Mouse (Mus musculus) forebrain, postnatal 0 days (tissue): ENCODE measurements around the gene Cd300ld4. TPM values are rescaled to one million over a fixed set of nuclear protein-coding genes. Genes with fewer than 3 reads are reported as not detected.

Experiments used
- ATAC-seq: fragments of 200-750 bp; cut with Nextera tagmentation; 2 replicates; pipeline ENCODE4 v1.8.0; 2017; ENCODE audit warnings: mild to moderate bottlenecking, moderate library complexity
- DNase-seq: peaks from one replicate; pipeline ENCODE4 v3.0.0-alpha.2; 2015
- H3K27ac ChIP-seq: fragments of 300-500 bp; sonication (generic); 2 replicates; pipeline ENCODE4 v1.5.1; 2014; ENCODE audit warnings: low read depth, mild to moderate bottlenecking, antibody characterized with exemption, low read length, moderate library complexity, mixed read lengths
- H3K27me3 ChIP-seq: fragments of 300-500 bp; sonication (generic); 2 replicates; pipeline ENCODE4 v1.6.1; 2014; ENCODE audit warnings: mild to moderate bottlenecking, low read length, mixed read lengths; ENCODE audit not compliant: insufficient read depth
- H3K36me3 ChIP-seq: fragments of 300-500 bp; sonication (generic); 2 replicates; pipeline ENCODE4 v1.6.1; 2014; ENCODE audit warnings: mild to moderate bottlenecking, moderate library complexity; ENCODE audit not compliant: insufficient read depth
- H3K4me1 ChIP-seq: fragments of 300-500 bp; sonication (generic); 2 replicates; pipeline ENCODE4 v1.6.1; 2014; ENCODE audit warnings: antibody characterized with exemption; ENCODE audit not compliant: insufficient read depth
- H3K4me2 ChIP-seq: fragments of 300-500 bp; sonication (generic); 2 replicates; pipeline ENCODE4 v1.6.1; 2014; ENCODE audit warnings: low read depth, mild to moderate bottlenecking, moderate library complexity
- H3K4me3 ChIP-seq: fragments of 300-500 bp; sonication (generic); 2 replicates; pipeline ENCODE4 v1.5.1; 2014; ENCODE audit warnings: low read depth, low read length, mixed read lengths
- H3K9ac ChIP-seq: fragments of 300-500 bp; sonication (generic); 2 replicates; pipeline ENCODE4 v1.6.1; 2014; ENCODE audit warnings: mild to moderate bottlenecking
- H3K9me3 ChIP-seq: fragments of 300-500 bp; sonication (generic); 2 replicates; pipeline ENCODE4 v1.6.1; 2016; ENCODE audit warnings: low read length
- CTCF ChIP-seq: sonication (generic); IDR thresholded peaks from 2 replicates; pipeline ENCODE4 v1.5.1; 2016; ENCODE audit warnings: antibody characterized with exemption, control low read depth, low read depth
- WGBS: fragments of 180-500 bp; shearing (Covaris S2); extraction: QIAGEN DNeasy Blood & Tissue Kit; methylation state at CpG from one replicate; pipeline ENCODE4 v1.1.7; 2014; 5-methylcytosine and 5-hydroxymethylcytosine counted together
- polyA plus RNA-seq: library from polyadenylated mRNA; unstranded; fragments of >200 nt; fragmentation: Nextera tagmentation; extraction: Ambion mirVana; gene quantifications from 2 replicates; pipeline ENCODE4 v1.2.1, GENCODE M21; 2015
- total RNA-seq: library from RNA; depleted of rRNA; stranded (reverse); fragments of >200 nt; gene quantifications from 2 replicates; pipeline ENCODE4 v1.2.3, GENCODE M21; 2014; rRNA removed

Cd300ld4 gene
- total and polyA plus RNA-seq, 2 experiments from 2014 or later = not detected

- TF ChIP-seq CTCF = no peak
- Histone ChIP-seq H3K36me3 (no peaks in the 10 kb centered on the region), H3K4me2 (no peak overlapping the region), H3K27me3 (no peaks in the 10 kb centered on the region), H3K9ac (no peak overlapping the region), H3K27ac (no peak overlapping the region), H3K4me1 (no peaks in the 10 kb centered on the region), H3K4me3 (no peak overlapping the region), H3K9me3 (no peaks in the 10 kb centered on the region)
- ATAC-seq (no peak), DNase-seq (no peak)
- whole genome bisulfite sequencing = 77% methylated on average over 10 of the region's 10 CpGs
These were observed 54.1 kb downstream of the Cd300ld4 start for GRCm38 (mm10) chr11:114972726-114973125.

Other genes starting within 250 kb of the Cd300ld4 start
- 28.2 and 29.1 TPM in 2 replicates for gene Btbd17, start 231.1 kb downstream of the Cd300ld4 start, total RNA-seq
- 12.0 and 20.1 TPM in 2 replicates for gene Btbd17, start 231.1 kb downstream of the Cd300ld4 start, polyA plus RNA-seq
- gene Gpr142, start 228.1 kb downstream of the Cd300ld4 start, total RNA-seq = not detected in 2 replicates
- gene Gpr142, start 228.1 kb downstream of the Cd300ld4 start, polyA plus RNA-seq = not detected in 2 replicates
- 4.4 and 7.9 TPM in 2 replicates for gene Gprc5c, start 175.9 kb downstream of the Cd300ld4 start, total RNA-seq
- gene Gprc5c, start 175.9 kb downstream of the Cd300ld4 start, polyA plus RNA-seq = 5.5 and 5.8 TPM in 2 replicates
- gene Cd300a, start 137.0 kb downstream of the Cd300ld4 start, total RNA-seq = 0.86 and 1.0 TPM in 2 replicates
- gene Cd300a, start 137.0 kb downstream of the Cd300ld4 start, polyA plus RNA-seq = 1.1 and 1.4 TPM in 2 replicates
- not detected in 2 replicates for gene Cd300lb, start 92.6 kb downstream of the Cd300ld4 start, total RNA-seq
- gene Cd300lb, start 92.6 kb downstream of the Cd300ld4 start, polyA plus RNA-seq = not detected in 2 replicates
- gene Cd300c, start 57.9 kb downstream of the Cd300ld4 start, total RNA-seq = not detected in 2 replicates
- gene Cd300c, start 57.9 kb downstream of the Cd300ld4 start, polyA plus RNA-seq = not detected in 2 replicates
- gene Cd300ld, start 37.1 kb downstream of the Cd300ld4 start, total RNA-seq = 0.10 TPM in 1 of 2 replicates, not detected in the other
- gene Cd300ld, start 37.1 kb downstream of the Cd300ld4 start, polyA plus RNA-seq = 0.06 TPM in 1 of 2 replicates, not detected in the other
- 1.5 TPM in 2 replicates for gene Cd300c2, start 25.1 kb downstream of the Cd300ld4 start, total RNA-seq
- gene Cd300c2, start 25.1 kb downstream of the Cd300ld4 start, polyA plus RNA-seq = 2.5 and 2.8 TPM in 2 replicates
- gene Cd300ld2, start 10.8 kb downstream of the Cd300ld4 start, total RNA-seq = not detected in 2 replicates
- gene Cd300ld2, start 10.8 kb downstream of the Cd300ld4 start, polyA plus RNA-seq = not detected in 2 replicates
- gene Cd300ld5, start 10.8 kb upstream of the Cd300ld4 start, total RNA-seq = not detected in 2 replicates
- not detected in 2 replicates for gene Cd300ld5, start 10.8 kb upstream of the Cd300ld4 start, polyA plus RNA-seq
- gene Cd300ld3, start 21.4 kb upstream of the Cd300ld4 start, total RNA-seq = not detected in 2 replicates
- gene Cd300ld3, start 21.4 kb upstream of the Cd300ld4 start, polyA plus RNA-seq = not detected in 2 replicates
- gene Cd300e, start 35.2 kb upstream of the Cd300ld4 start, total RNA-seq = not detected in 2 replicates
- 0.09 TPM in 1 of 2 replicates, not detected in the other for gene Cd300e, start 35.2 kb upstream of the Cd300ld4 start, polyA plus RNA-seq
- 0.38 and 0.57 TPM in 2 replicates for gene Rab37, start 64.4 kb upstream of the Cd300ld4 start, total RNA-seq
- gene Rab37, start 64.4 kb upstream of the Cd300ld4 start, polyA plus RNA-seq = 0.82 and 0.84 TPM in 2 replicates
- gene Cd300lf, start 107.0 kb upstream of the Cd300ld4 start, total RNA-seq = 0.24 TPM in 1 of 2 replicates, not detected in the other
- 0.05 and 0.18 TPM in 2 replicates for gene Cd300lf, start 107.0 kb upstream of the Cd300ld4 start, polyA plus RNA-seq
- gene Slc9a3r1, start 136.3 kb upstream of the Cd300ld4 start, total RNA-seq = 44.2 and 48.5 TPM in 2 replicates
- 68.4 and 73.9 TPM in 2 replicates for gene Slc9a3r1, start 136.3 kb upstream of the Cd300ld4 start, polyA plus RNA-seq
- 5.4 and 7.6 TPM in 2 replicates for gene Tmem104, start 160.5 kb upstream of the Cd300ld4 start, total RNA-seq
- 8.8 and 9.9 TPM in 2 replicates for gene Tmem104, start 160.5 kb upstream of the Cd300ld4 start, polyA plus RNA-seq
- 19.2 and 20.3 TPM in 2 replicates for gene Nat9, start 160.8 kb upstream of the Cd300ld4 start, total RNA-seq
- gene Nat9, start 160.8 kb upstream of the Cd300ld4 start, polyA plus RNA-seq = 17.7 and 18.6 TPM in 2 replicates
- 1.5 and 1.6 TPM in 2 replicates for gene Grin2c, start 240.2 kb upstream of the Cd300ld4 start, total RNA-seq
- gene Grin2c, start 240.2 kb upstream of the Cd300ld4 start, polyA plus RNA-seq = 0.35 and 0.48 TPM in 2 replicates